Mouse (Mus musculus) gastrocnemius, postnatal 4 days (tissue): Measurements from ENCODE around the gene Usp39. TPM values are rescaled to one million over a fixed set of nuclear protein-coding genes. Genes with fewer than 3 reads are reported as not detected.

Source experiments
- DNase-seq, 2 experiments: peaks; one replicate each; pipeline ENCODE4 v3.0.0; 2021 to 2022; ENCODE audit warnings: low spot score in 2 of 2, mixed read lengths in 2 of 2
- total RNA-seq, 2 experiments: library from RNA; stranded (reverse); gene quantifications; 2 replicates each; pipeline ENCODE4 v1.2.3; 2021

The Usp39 gene
- total RNA-seq, 2 experiments from 2014 or later: 19.3 to 21.0 TPM

DNA sequence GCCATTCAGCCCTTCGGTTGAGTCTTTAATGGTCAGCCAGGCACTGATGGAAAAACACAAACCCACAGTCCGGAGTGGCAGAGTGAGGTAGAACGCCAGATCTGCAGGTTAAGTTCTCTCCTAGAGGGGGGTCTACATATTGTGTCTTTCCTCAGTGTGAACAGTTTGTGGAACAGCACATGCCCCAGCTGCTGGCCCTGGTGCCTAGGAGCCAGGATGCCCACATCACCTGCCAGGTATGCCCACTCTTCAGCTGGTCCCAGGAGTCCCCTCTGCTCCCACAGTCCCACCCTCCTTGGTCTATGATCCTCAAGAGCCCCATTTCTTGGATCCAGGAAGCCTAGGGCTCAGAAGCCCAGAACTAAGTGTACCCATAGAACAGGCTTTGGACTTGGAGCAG lies 32.8 kb downstream of the Usp39 start:
- DNase-seq: no peak

DNA sequence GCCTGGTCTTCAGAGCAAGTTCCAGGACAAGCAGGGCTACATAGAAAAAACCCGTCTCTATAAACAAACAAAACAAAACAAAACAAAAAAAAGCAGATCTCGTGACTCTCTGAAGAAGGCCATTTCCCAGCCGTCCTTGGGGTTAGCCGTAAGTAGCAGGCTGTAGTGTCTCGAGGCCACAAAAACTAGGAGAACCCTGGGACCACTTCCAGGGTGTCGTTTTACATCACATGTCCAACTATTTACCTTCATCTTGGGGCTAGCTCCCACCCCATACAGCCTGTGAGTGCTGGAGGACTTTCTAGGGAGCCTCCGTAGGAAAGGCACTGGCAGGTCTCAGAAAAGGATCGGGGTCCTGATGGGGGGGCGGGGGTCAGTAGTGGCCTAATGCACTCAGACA lies 41.5 kb downstream of the Usp39 start:
- no peak for DNase-seq

DNA sequence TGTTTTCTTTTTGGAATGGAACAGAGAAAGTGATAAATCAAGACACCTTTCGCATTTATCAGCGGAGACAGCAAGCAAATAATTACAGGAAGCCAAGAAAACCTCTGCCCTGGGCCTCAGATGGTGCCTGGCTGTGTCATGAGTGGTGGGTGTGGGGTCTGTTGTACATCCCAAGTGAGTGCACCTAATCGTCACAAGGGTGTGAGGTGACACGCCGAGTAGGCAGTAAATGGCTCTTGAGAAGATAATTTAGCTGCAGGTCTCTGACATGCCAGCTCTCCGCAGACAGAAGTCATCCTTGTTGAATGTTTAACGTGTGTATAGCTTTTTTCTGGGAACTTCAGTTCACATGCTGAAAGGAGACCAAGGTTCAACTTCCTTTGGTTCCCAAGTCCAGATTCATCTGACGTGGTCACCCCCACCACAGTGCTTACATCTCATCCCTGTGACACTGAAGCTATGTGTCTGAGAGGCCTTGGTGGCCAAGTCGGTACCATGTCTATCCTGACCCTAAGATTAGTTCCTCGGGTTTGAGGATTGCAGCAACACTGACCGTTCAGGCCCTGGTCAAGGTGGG lies 42.5 kb downstream of the Usp39 start:
- DNase-seq: no peak

DNA sequence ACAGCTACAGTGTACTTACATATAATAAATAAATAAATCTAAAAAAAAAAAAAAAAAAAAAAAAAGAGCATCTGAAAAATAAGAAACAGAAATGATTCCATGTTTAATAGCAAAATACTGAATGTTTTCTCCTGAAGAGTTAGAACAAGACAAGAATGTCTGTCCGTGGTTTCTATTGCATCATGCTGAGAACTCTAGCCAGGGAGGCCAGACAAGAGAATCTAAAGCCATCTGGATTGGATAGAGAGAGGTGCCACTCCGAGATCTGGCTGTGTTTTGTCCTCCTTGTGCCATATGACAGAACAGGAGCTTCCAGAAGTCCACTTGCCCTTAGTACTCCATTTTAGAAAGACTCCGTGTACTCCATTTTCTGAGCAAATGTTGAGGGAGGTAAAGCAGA lies 47.2 kb downstream of the Usp39 start:
- DNase-seq: no peak

DNA sequence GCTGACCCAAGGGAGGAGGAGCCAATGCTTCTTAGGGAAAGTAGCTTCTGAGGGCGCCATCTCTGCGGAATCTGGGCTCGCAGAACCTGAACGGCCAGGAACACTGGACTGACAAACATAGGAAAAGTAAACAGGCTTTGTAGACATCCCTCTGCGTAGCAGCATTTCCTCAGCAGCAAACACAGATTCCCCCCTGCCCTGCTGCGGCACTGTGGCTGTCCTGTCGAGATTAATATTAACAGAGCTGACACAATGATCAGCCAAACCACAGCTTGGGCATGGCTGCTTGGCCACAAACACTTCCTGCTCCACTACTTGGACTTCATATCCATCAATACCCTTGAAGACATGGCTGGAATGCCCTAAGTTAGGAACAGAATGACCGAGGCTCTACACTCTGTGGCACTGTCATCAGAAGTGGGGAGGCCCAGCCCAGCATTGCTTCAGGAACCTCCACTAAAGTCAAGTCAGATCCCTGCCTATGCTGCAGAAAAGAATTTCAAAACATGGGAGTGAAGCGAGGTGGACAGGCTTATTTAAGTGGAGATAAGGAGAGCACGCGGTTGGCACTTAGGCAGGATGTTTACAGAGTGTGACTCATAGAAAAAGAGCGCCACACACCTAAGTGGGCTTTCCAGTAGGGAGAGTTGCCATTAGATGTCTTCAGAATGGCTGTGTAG lies 51.9 kb downstream of the Usp39 start:
- DNase-seq: no peak

DNA sequence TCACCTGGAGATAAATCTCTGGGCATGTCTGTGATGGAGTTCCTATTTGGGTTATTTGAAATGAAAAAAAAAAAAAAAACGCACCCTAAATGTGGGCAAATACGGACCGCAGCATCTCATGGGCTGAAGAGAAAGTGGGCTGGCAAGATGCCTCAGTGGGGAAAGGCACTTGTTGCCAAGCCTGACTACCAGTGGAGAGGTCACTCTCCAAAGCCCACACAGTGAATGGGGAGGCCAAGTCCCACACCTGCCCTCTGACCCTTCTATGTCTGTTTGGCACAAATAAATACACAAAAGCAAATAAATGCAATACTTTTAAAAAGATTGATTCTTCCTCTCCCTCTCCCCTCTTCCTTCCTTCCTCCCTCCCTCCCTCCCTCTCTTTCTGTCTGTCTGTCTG lies 55.5 kb downstream of the Usp39 start:
- no peak for DNase-seq

DNA sequence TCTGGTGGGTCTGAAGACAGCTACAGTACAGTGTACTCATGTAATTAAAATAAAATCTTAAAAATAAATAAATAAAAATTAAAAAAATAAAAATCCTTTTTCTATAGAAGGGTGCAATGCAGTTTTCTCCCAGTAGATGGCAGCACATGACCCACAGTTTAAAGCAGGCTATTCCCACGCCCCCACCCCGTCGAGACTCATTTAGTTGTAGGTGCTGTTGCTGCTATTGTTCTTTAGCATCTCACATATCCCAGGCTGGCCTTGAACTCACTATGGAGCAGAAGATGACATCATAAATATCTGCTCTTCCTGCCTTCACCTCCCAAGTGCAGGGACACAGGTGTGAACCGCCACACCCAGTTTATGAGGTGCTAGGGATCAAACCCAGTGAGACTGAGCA lies 61.1 kb downstream of the Usp39 start:
- peak in 1 of 2 experiments; percentile 51 for DNase-seq

DNA sequence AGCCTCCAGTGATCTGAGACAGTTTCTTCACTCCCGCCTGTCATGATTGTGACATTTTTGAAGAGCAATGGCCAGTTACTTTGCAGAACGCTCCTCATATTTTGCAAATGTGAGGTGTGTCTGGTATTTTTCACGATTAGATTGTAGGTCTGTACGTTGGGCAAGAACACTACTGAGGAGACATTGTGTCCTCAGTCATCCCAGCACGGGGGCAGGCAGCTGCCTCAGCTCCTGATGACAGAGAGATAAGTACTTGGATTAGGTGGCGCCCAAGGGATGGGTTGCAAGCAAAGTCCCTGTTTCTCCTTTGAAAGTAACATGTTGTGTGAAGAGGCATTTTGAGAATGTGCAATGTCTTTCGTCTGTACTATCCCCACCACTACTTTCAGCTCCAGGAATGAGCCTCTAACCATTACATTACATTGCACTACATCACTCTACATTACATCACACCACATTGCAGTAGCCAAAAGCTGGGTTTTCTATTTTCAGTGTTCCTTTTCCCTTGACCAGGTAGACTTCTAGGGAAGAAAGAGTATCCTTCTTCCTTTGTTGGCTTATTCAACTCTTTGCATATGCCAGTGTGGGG lies 64.5 kb downstream of the Usp39 start:
- DNase-seq: no peak

DNA sequence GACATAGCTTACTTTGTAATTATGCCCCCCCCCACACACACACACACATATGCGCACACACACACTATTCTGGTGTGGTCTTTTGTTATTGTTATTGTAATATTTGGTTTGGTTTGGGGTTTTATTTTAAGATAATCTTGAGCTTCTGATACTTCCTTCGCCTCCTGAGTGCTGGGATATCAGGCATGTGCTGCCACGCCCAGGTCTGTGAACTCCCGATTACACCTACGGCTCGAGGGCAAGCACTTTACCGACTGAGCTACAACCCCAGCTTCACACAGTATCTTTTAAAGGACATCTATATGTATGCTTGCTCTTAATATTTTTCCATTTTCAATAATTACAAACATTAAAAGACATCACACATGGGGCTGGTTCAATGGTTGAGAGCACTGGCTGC lies 65.5 kb downstream of the Usp39 start:
- no peak for DNase-seq

DNA sequence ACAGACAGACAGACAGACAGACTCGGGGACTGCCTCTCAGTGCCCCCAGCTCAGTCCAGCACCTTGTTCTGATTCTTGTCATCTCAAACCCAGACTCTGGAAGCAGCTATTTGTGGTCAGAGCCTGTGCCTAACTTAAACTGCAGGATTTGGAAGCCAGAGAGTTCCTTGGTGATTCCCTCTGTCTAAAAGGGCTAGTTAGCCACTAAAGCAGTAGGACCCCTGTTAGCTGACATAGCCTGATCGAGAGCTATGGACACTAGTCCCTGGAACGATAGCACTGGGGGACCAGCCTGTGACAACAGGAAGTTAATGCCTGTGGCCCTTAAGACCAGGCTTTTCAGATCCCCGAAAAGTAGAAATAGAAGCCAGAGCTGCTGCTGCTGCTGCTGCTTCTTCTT lies 66.1 kb downstream of the Usp39 start:
- DNase-seq: no peak

DNA sequence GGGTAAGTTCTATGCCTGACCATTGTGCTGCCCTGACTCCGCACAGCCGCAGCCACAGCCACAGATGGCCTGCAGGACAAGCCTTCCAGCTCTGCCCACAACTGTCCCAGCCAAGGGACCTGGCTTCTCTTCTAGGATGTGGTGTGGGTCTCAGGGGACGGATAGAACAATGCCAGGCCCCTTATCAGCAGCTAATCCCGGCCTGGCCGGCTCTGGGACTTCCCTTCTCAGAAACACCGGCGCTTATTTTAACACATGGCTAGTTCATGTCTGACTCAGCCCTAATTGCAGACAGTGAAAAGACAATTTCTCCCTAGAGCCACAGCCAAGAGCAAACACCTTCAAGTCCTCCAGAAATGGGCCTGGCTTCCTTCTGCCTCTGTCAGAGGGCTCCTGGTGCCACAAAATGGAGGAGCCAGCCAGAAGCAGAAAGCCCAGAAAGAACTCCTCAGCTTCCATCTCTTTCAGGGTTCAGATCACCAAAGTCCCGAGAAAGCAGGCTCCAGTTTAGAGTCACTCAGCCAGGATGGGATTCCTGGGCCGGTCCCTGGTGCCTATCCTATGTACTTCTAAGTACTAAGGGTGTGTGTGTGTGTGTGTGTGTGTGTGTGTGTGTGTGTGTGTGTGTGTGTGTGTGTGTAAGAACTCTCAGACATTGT lies 67.3 kb downstream of the Usp39 start:
- DNase-seq: no peak

DNA sequence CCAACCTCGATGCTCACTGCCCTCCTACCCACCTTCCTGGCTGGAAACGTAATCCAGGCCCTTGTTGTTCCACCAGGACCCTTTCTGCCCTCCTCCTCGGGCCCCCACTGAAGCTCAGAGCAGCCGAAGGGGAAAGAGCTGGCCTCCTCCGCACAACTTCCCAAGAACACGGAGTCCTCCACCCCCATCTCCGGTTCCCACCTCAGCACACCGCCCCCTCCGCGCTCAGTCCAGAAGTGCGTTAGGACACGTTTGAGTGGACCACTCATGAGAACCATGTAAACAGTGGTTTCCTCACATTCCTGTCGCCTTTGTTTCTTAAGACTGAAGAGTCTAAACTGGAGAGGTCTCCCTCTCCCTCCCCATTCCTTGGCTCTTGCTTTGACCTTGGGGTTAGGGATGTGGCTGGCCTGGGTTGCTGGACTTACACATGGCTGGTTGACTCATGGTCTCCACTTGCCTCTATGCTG lies 68.0 kb downstream of the Usp39 start:
- no peak for DNase-seq

DNA sequence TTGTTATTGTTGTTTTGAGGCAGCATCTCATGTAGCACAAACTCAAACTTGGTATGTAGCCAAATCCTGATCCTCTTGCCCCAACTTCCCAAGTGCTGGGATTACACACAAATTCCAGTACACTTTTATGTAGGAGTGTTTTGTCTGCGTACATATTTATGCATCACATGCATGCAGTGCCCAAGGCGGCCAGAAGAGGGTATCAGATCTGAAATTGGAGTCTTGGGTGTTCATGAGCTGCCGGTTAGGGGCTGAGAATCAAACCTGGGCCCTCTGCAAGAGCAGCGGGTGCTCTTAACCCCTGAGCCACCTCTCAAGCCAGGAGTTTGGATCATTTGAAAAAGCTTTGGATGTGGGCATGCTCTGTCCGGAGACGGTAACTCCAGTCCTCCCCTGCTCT lies 68.8 kb downstream of the Usp39 start:
- DNase-seq: no peak

DNA sequence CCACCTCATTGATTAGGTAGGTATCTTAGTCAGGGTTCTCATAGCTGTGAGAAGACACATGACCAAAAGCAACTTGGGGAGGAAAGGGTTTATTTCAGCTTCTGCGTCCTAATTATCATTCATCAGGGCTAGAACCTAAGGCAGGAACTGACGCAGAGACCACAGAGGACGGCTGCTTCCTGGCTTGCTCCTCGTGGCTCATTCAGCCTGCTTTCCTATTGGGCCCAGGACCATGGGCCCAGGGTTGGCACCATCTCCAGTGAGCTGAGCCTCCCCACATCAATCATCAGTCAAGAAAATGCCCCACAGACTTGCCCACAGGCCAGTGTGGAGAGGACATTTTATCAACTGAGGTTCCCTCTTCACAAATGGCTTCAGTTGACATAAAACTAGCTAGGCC lies 69.5 kb downstream of the Usp39 start:
- DNase-seq: no peak

DNA sequence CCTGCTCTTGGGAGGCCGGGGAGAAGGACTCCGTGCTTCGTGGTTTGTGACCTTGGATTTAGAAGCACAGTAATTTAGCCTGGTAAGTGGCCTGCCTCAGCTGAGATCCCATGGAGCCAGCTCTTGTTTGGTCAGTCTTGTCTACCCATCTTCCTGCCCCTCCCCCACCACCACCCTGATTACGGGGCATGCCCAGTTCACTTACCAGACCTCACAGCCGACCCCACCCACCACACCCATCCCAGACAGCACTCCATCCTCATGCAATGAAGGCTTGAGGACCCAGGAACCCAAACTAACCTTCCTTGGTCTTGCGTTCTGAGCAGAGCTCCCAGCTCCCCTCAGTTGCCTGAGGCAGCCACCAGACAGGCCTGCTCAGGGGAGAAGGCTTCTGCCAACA lies 71.8 kb downstream of the Usp39 start:
- DNase-seq: no peak

DNA sequence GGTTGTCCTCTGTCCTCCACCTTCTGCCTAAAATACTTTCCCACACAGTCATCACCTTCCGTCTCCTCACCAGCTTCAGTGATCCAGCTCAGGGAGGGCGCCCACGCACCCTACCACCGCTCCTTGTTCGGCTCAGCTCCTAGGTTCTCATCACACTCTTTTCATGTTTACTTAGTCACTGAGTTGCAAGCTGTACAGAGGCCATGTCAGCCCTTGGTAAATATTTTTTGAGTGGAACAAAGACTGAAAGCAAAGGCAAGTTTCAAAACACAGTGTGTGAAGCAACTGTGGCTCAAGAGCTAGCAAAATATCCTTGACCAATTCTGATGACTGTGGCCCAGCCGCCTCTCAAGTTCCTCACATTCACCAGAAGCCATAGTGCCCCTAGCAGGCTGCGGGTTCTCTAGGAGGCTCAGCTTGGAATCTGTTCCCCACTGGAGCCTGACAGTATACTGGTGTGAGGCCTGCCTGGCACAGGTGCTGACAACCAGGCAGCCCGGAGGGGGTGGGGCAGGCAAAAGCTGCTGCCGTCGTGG lies 72.8 kb downstream of the Usp39 start:
- DNase-seq: no peak

DNA sequence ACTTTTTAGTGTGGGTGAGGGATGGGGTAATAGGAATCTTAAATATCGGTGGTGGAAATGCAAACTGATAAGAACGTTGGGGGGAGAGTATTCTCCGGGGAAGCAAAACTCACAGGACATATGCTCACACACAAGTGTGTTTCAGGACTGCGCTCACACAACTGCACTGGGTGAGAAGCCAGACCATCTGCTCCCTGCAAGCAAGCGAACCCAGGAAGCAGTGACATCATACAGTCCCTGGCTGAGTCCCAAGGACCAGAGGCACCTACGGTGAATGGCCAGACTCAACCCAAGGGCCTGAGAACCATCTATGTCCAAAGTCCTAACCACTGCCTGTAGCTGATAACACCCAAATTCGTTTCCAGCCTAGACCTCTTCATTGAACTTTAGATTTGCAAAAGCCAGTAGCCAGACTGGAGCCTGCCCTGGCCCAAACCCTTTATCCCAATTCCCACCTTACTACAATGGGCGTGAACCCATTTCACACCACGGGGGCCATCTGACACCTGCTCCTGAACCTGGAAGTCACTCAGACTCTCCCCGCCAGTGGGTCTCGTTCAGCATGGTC lies 73.9 kb downstream of the Usp39 start:
- DNase-seq: no peak

DNA sequence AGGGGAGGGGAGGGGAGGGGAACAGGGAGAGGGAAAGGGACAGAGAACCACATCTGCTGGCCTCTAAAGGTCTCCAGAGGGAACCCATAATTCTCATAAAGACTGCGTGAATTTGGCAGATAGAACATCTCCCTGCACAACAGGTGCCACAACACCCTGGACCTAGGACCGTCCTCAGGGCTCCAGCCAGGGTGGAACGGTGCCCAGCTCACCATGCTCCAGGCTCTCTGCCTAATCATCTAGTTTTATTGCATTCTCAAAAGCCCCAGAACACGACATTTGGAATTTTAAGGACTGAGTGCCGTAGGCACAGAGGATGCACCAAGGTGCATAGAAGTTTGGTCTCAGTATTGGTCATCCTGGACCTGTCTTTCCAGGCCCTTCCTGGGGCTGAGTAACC lies 74.7 kb downstream of the Usp39 start:
- DNase-seq: no peak
